Mouse (Mus musculus) frontal cortex, adult 2 months (tissue): Measurements from ENCODE around the gene Htt. TPM values are rescaled to one million over a fixed set of nuclear protein-coding genes. Genes with fewer than 3 reads are reported as not detected.

Experiments
- DNase-seq, 2 experiments: peaks; one replicate each; pipeline ENCODE4 v3.0.0; 2022; ENCODE audit warnings: low spot score in 1 of 2; ENCODE audit errors: extremely low spot score in 1 of 2
- polyA plus RNA-seq: library from polyadenylated mRNA; depleted of rRNA; stranded (reverse); fragments of >200 nt; gene quantifications from 2 replicates; pipeline ENCODE4 v1.2.3, GENCODE M21; 2012

The Htt gene
- polyA plus RNA-seq, 1 experiment: 44.8 TPM

DNA sequence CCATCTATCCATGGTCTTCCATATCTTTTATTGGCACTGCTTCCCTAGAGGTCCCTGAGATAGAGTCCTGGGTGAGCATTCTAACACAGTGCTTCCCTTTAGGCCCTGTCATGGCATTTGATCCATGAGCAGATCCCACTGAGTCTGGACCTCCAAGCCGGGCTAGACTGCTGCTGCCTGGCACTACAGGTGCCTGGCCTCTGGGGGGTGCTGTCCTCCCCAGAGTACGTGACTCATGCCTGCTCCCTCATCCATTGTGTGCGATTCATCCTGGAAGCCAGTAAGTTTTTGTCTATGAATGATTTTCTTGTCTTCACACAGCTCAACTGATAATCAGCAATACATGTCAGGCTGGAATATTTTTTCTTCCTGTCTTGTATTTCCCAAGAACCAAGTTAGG is 123.7 kb downstream of the Htt start:
- DNase-seq: no peak

GRCm38 (mm10) chr5:34889252-34889651 is 127.7 kb downstream of the Htt start:
- no peak for DNase-seq

DNA sequence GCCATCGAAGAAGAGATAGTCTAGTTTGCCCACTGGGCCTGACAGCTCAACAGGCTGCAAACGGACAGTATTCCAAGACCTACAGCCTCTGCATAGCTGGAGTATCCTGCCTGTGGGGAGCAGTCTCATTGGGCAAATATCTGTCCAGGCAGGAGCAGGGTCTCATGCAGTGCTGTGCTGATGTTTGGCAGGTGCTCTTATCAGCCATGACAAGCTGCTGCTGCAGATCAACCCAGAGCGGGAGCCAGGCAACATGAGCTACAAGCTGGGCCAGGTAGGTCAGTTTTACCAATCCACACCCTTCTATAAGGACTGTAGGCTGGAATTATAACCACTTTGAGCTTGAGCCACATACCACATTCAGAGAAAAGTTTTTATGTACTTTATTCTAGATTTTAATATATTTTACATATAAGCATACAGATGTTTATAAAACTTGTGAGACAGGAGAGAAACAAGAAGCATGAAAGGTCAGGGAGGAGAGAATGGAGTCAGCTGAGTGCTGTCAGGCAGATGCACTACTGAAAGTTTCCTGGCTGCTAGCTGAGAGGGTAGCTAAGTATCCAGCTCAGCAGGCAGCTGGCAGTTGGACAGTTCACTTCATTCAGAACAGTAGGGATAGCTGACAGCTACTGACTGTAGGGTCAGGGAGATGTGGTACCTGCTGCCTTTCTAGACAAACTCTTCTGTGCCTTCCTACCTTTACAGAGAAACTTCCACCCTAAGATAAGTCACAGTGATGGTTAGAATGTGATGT is 135.3 kb downstream of the Htt start:
- DNase-seq: no peak

GRCm38 (mm10) chr5:34899787-34900469 is 138.4 kb downstream of the Htt start:
- DNase-seq: no peak

DNA sequence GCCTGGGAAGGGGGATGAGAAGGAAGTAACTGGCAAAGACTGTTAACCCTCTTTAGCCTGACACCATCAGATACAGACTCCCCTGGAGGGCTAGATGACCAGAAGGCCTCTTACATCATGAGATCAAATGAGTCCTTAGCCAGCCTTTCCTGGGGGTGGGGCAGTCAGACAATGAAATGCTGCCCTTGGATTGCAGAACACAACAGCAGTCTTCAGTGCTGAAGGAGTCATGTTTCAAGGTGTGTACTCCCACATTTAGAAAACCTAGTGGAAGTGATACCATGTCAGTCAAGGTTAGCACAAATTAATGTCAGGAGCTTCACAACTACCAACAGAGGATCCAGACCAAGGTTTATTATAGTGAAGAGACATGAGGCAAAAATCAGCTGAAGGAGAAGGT is 140.8 kb downstream of the Htt start:
- DNase-seq: no peak

GRCm38 (mm10) chr5:34902811-34903385 is 141.4 kb downstream of the Htt start:
- DNase-seq: peak in 1 of 2 experiments; percentile 39

GRCm38 (mm10) chr5:34904412-34904811 is 142.9 kb downstream of the Htt start:
- no peak for DNase-seq

GRCm38 (mm10) chr5:34907230-34907629 is 145.7 kb downstream of the Htt start:
- DNase-seq: no peak

- no peak for DNase-seq
Observed at GRCm38 (mm10) chr5:34907910-34908725, 146.6 kb downstream of the Htt start, which contains the start of gene Msantd1. Gene Msantd1 (plus strand): TSS chr5:34908012.

- DNase-seq: no peak
Observed at GRCm38 (mm10) chr5:34908726-34909633, 147.4 kb downstream of the Htt start.

- no peak for DNase-seq
Observed at GRCm38 (mm10) chr5:34909634-34910503, 148.3 kb downstream of the Htt start.

DNA sequence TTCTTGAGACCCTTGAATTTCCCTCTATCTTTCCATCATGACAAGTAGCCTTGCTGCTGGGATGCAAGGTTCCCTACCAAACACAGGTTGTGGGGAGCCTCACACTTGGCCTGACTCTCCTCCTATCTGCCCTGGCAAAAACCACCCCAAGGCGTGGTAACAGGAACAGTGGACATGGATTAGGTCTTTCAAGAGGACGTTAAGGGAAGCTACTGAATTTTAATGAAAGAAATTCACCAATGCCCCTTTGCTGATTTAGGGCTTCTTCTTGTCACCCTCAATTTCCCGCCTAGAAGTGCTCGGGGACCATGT is 148.9 kb downstream of the Htt start:
- DNase-seq: no peak

DNA sequence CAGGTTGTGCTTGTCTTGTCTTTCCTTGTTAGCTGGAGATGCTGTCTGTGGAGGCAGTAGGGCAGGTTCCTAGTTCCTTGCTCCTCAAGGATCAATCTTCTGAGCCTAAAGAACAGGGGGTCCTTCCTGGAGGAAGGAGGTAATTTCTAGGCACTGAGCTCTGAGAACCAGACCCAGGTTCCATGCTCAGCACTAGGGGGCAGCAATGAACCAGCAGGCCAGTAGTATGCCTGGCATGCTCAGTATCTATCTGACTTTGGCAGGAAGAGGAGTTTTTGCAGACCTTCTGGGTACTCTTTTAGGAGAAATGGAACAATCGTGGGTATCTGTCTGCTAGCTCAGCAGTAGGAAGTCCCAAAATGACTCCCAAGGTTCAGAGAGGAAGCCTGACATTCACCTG is 154.3 kb downstream of the Htt start:
- DNase-seq: peak; percentile 42 to 88

GRCm38 (mm10) chr5:34917234-34917655 is 155.7 kb downstream of the Htt start:
- peak in 1 of 2 experiments; percentile 54 for DNase-seq

- DNase-seq: no peak
Observed at GRCm38 (mm10) chr5:34918785-34919184, 157.2 kb downstream of the Htt start.

GRCm38 (mm10) chr5:34922531-34922930 is 161.0 kb downstream of the Htt start:
- DNase-seq: no peak

DNA sequence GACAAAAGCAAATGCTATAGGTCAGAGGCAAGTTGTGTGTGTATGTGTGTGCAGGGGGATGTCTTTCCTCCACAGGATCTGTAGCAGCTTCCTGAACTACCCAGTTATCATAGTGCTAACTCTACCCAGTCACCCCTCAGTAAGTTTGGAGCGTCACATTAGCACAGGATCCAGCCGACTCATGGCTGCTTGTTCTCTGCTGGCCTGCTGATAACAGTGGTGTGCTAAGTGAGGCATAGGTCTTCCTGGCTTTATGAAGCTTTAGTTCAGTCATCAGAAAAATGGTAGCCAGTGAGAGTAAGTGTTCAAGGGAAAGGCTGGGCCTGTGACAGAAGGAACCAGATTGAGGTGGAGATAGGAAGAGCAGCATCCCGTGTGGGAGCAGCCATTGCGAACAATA is 162.4 kb downstream of the Htt start:
- DNase-seq: no peak

DNA sequence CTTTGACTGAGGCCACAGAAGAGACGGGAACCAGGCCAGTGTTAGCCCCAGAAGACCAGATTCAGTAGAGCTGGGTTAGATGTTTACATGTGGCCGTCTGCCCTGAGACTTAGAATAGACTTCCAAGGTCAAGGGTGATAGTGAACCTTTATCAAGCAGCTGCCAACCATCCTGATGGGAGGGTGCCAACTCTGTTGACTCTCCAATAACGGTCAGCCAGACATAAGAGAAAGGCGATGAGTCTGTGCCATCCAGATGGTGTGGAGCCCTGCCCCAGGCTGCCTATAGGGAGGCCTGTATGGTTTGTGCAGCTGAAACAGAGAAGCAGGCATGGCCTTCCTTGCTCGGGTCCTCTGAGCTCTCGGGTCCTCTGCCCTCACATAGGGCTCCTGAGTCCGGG is 163.0 kb downstream of the Htt start:
- no peak for DNase-seq

- DNase-seq: no peak
Observed at GRCm38 (mm10) chr5:34927648-34928047, 166.1 kb downstream of the Htt start.
